Mouse (Mus musculus) embryo, embryonic 11 days (tissue): ENCODE measurements at regions not wholly inside any gene's neighbourhood (a gene's known extent, or its start where the extent isn't known, plus 50 kb on each side); places are given as distances from the start of the nearest gene placed in this dataset.
A peak's percentile ranks its signal among the peaks of the same experiment; 100 is the strongest.

Experiments used
- DNase-seq: peaks from one replicate; pipeline ENCODE4 v3.0.0-alpha.2; 2015

DNA sequence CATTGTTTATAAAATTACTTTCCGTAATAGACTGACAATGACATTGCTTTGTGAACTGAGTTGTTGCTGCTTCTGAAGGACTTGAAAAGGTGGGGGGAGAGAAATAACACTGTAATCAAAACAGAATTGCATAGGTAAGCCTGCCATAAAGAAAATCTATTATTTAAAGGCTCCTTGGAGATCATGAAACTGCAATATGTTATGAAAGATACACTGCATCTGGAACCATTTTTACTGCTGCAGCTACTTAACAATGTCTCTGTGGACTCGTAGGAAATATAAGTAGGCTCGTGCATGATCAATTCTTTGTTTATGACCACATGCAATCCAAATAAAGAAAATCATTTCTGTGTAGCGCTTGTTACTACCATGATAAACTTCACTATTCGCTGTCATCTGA is 145.0 kb upstream of the Syt1 start:
- DNase-seq = no peak

DNA sequence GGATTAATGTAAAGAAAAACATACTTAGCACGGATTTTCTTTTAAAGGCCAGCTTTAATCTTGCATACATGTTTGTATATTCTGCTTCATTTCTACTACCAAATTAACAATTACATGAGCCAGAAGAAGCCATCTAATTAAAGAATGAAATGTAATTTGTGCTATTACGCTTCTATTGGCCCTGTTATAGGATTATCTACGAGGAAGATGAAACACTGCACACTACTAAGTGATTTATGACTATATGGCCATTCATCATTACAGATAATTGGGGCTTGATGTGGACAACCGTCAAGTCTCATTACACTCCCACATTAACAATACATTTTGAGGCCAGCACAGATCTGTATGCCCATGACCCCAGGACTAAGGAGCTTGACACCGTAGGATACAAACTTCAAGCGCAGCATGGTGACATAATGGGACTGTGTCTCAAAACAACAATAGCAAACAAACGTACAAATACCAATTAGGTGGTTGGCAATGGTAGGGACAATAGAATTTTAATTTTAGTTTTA is 129.7 kb upstream of the Syt1 start:
- DNase-seq = no peak

DNA sequence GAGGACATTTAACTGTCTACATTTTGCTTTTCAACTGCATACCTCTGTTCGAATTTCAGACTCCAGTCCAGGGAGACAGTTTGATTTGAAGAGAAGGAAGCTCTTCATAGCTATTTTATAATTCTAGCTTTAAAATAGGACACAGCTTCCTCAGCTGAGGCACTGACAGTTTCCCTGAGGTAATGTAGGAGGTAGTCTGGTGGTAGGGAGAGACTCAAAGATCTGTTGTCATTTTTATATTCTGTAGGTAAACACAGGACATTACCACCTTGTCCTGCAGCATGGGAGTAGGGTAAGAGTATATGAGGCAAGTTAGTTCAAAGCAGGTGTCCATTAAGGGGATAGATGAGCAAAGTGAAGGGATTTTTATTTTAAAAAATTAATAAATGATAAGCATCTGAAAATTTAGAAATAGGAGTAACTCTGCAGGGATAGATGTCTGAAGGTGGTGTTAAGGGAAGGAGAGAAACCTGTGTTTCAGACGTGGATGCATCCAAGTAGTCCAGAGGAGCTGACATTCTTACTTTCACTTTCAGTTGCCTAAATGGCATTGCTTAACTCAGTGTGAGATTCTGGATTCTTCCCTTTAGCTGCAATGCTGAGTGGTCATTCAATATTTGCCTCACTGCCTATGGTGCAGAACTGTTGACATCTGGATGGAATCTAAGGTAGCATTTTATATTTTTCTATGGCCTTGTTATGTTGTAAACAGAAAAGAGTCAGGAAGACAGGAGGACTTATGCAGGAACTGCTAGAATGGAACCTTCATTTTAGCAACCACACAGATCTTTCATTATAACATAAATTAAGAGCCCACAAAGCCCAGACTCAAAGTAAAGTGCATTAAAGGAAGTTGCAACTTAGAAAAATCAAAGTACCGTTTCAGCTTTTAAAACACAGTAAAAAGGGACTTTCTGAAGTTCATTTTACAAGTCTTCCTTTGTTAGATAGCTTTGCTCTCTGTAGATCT is 126.3 kb upstream of the Syt1 start:
- DNase-seq = no peak

- DNase-seq = no peak
Observed at GRCm38 (mm10) chr10:109134521-109134920, 123.7 kb upstream of the Syt1 start.

GRCm38 (mm10) chr10:109132091-109132573 is 121.3 kb upstream of the Syt1 start:
- no peak for DNase-seq

DNA sequence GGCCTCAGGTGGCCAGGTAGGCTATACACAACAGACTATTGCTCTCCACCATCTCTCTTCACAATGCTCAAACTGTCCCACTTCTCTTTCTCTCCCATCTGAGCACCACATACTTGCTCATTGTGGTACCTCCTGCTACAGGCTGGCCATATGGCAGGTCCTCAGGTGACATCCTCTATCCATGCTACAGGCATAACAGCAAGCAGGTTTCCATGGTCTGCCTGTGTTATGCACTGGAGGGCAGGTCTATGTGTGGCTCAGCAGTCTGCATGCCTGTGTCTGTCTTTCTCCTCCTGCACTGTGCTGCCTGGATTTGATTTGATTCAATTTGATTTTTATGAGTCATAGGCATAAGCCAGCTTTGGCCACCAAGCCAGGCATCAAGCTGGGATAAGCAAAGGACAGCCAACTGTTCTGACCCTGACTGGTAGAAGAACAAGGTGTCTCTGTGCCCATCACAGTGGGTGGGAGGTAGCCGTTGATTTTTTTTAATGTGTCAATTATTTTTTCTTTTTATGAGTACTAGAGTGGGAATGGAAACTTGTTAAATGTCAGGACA is 118.8 kb upstream of the Syt1 start:
- DNase-seq = no peak

DNA sequence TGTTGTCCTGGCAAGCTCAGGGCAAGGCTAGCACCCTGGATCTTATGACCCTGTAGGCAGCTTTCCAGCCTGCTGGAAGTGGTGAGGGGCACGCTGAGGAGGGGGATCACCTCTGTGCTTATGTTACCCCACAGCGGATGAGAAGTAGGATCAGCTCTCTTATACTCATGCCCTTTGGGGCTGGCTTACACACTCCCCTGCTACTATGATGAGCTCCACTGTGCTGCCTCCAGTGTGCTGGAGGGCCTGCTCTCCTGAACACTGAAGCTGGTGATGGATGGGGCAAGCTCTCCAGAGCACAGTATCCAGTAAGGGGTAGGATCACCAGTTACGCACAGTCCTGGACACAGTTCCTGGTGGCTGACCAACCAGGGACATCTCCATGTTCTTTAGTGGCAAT is 118.3 kb upstream of the Syt1 start:
- DNase-seq = no peak

- DNase-seq = no peak
Observed at GRCm38 (mm10) chr10:109126699-109127098, 115.9 kb upstream of the Syt1 start.

GRCm38 (mm10) chr10:109117143-109117542 is 106.4 kb upstream of the Syt1 start:
- DNase-seq = no peak

- DNase-seq = no peak
Observed at GRCm38 (mm10) chr10:109115013-109115627, 104.3 kb upstream of the Syt1 start.

DNA sequence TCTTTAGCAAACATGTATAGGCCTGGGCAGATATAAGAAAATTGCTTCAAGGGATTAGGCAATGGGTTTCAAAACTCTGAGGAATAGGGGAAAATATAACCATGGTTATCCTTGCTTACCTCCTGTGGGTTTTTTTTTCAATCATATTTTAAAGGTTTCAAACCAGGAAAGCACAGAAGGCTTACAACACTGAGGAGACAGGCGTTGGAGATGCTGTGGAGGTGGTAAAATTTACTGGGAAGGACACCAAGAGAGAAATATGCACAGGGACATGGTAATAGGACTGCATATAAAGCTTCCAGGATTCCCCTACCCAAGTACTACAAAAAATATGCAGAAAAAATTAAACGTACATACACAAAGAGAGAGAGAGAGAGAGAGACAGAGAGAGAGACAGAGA is 95.0 kb upstream of the Syt1 start:
- DNase-seq = no peak

- DNase-seq = no peak
Observed at GRCm38 (mm10) chr10:109092219-109092618, 81.4 kb upstream of the Syt1 start.

DNA sequence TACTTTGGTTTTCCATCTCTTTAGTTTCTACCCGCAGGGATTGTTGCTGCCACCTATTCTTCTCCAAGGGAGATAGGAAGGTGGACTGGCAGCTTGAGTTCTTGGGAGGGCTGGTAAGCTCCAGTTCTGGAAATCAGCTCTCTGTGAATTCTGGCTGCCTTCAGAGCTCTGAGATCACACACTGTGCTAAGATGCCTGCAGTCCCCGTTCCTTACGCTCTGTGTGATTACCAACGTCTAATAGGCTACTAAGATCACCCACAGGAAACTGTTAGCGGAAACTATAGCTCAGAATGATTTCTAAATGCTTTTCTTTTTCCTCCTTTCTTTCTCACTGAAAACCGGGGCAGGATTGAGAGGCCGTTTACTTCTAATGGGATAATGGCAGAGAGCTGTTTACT is 69.0 kb upstream of the Syt1 start:
- DNase-seq = peak; percentile 3

DNA sequence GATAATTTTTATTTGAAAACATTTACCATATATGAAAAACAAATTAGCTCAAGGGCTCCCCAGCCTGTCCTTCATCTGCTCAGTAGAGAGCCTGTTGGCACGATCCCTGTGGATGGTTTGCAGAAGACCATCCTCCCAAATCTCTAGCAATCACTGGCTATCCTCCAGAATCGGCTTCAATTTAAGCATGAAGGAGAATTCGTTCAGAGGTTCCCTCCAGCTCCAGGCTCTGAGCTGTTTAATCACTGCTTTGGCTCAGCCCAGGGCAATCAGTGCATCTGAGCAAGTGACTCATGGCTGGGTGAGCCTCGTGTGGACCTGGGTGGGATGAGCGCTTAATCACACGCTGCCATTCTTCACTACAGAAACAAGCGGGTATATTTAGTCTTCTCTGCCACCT is 63.4 kb upstream of the Syt1 start:
- DNase-seq = no peak
